Mouse (Mus musculus) testis, adult 2 months (tissue): ENCODE results near the gene Pitpnm1.

Experiments
- CTCF ChIP-seq: fragments of 200-500 bp; IDR thresholded peaks from 2 replicates; pipeline ENCODE4 v1.5.1; 2012; ENCODE audit warnings: low read depth, mild to moderate bottlenecking, inconsistent platforms, low read length, moderate library complexity; ENCODE audit not compliant: control insufficient read depth, insufficient read depth, insufficient replicate concordance
- POLR2A ChIP-seq: fragments of 200-500 bp; IDR thresholded peaks from 2 replicates; pipeline ENCODE4 v1.6.1; 2012; ENCODE audit warnings: low read depth, mild to moderate bottlenecking, inconsistent platforms, low read length, moderate library complexity; ENCODE audit not compliant: control insufficient read depth

- TF ChIP-seq CTCF (no peak), POLR2A (no peak)
Measured at GRCm38 (mm10) chr19:4126759-4127495, 27.1 kb downstream of the Pitpnm1 start.
